Mouse (Mus musculus): ENCODE data around the gene Gm21976. TPM values are rescaled to one million over a fixed set of nuclear protein-coding genes. Genes with fewer than 3 reads are reported as not detected.

The Gm21976 gene
- total and polyA plus RNA-seq, 3 experiments = not detected

GRCm38 (mm10) chr13:98308724-98309123 is 29.0 kb downstream of the Gm21976 start:
- no peak for DNase-seq
- TF ChIP-seq POLR2A (IDR thresholded peaks at IDR 0.05; ENCODE audit: insufficient read depth, low read depth, low read length) (no peak), CTCF (IDR thresholded peaks at IDR 0.05) (no peak), EP300 (IDR thresholded peaks at IDR 0.05; ENCODE audit: insufficient read depth, low read depth, low read length) (no peak)
- Histone ChIP-seq H3K27ac (no peak overlapping the region), H3K4me3 (no peak overlapping the region), H3K4me1 (ENCODE audit: control insufficient read depth, insufficient read depth, low read length) (peaks cover 3% of the 10 kb centered on the region; the same call in 1 of the 2 replicates), H3K36me3 (ENCODE audit: control insufficient read depth, insufficient read depth, low read length) (peaks cover 28% of the 10 kb centered on the region), H3K79me2 (replicated peaks; ENCODE audit: control insufficient read depth, insufficient read depth, low read length) (no peaks in the 10 kb centered on the region), H3K27me3 (ENCODE audit: control insufficient read depth, insufficient read depth, low read length) (no peaks in the 10 kb centered on the region), H3K9ac (ENCODE audit: low read depth, low read length) (no peak overlapping the region)
- intact Hi-C loops (cut with DNase I) = no loop called here
- WGBS = 77% methylated on average over 4 of the region's 4 CpGs

GRCm38 (mm10) chr13:98311597-98311996 is 31.9 kb downstream of the Gm21976 start:
- no peak for DNase-seq
- Histone ChIP-seq H3K4me1 (ENCODE audit: control insufficient read depth, insufficient read depth, low read length) (peaks cover 4% of the 10 kb centered on the region), H3K79me2 (replicated peaks; ENCODE audit: control insufficient read depth, insufficient read depth, low read length) (peaks cover 5% of the 10 kb centered on the region; the same call in 1 of the 2 replicates), H3K27ac (no peak overlapping the region), H3K4me3 (no peak overlapping the region), H3K9ac (ENCODE audit: low read depth, low read length) (no peak overlapping the region), H3K36me3 (ENCODE audit: control insufficient read depth, insufficient read depth, low read length) (peaks cover 42% of the 10 kb centered on the region), H3K27me3 (ENCODE audit: control insufficient read depth, insufficient read depth, low read length) (no peaks in the 10 kb centered on the region)
- intact Hi-C loops (cut with DNase I) = no loop called here
- TF ChIP-seq CTCF (IDR thresholded peaks at IDR 0.05) (no peak), EP300 (IDR thresholded peaks at IDR 0.05; ENCODE audit: insufficient read depth, low read depth, low read length) (no peak), POLR2A (IDR thresholded peaks at IDR 0.05; ENCODE audit: insufficient read depth, low read depth, low read length) (no peak)
- WGBS = 94% methylated on average over 5 of the region's 5 CpGs

- Histone ChIP-seq H3K9ac (ENCODE audit: low read depth, low read length) (no peak overlapping the region), H3K79me2 (replicated peaks; ENCODE audit: control insufficient read depth, insufficient read depth, low read length) (peaks cover 5% of the 10 kb centered on the region; the same call in 1 of the 2 replicates), H3K4me3 (no peak overlapping the region), H3K27me3 (ENCODE audit: control insufficient read depth, insufficient read depth, low read length) (no peaks in the 10 kb centered on the region), H3K36me3 (ENCODE audit: control insufficient read depth, insufficient read depth, low read length) (peaks cover 40% of the 10 kb centered on the region), H3K4me1 (ENCODE audit: control insufficient read depth, insufficient read depth, low read length) (peaks cover 1% of the 10 kb centered on the region), H3K27ac (no peak overlapping the region)
- no peak for DNase-seq
- WGBS = 50% methylated on average over 7 of the region's 7 CpGs
- no peak for TF ChIP-seq EP300 (IDR thresholded peaks at IDR 0.05; ENCODE audit: insufficient read depth, low read depth, low read length)
- TF ChIP-seq POLR2A (IDR thresholded peaks at IDR 0.05; ENCODE audit: insufficient read depth, low read depth, low read length) = no peak
- no peak for TF ChIP-seq CTCF (IDR thresholded peaks at IDR 0.05)
- intact Hi-C loops (cut with DNase I) = no loop called here
Measured at GRCm38 (mm10) chr13:98313631-98314030, 33.9 kb downstream of the Gm21976 start.

- peak overlapping the region; percentile 9; the same call in 1 of the 2 replicates for H3K4me3 ChIP-seq
- intact Hi-C loops (cut with DNase I) = loop anchor here (5.0 kb wide), 1 partner anchor 53 kb away; the partner anchor contains the start of genes Ankra2 and Utp15
- TF ChIP-seq CTCF (IDR thresholded peaks at IDR 0.05) (no peak), POLR2A (IDR thresholded peaks at IDR 0.05; ENCODE audit: insufficient read depth, low read depth, low read length) (no peak), EP300 (IDR thresholded peaks at IDR 0.05; ENCODE audit: insufficient read depth, low read depth, low read length) (no peak)
Measured at GRCm38 (mm10) chr13:98315124-98315523, 35.4 kb downstream of the Gm21976 start.

GRCm38 (mm10) chr13:98316140-98316479 is 36.4 kb downstream of the Gm21976 start:
- peaks cover 5% of the 10 kb centered on the region; the same call in 1 of the 2 replicates for H3K79me2 ChIP-seq (replicated peaks; ENCODE audit: control insufficient read depth, insufficient read depth, low read length)
- H3K4me3 ChIP-seq = peak overlapping the region; percentile 87
- intact Hi-C loops (cut with DNase I) = loop anchor here (5.0 kb wide), 1 partner anchor 54 kb away; the partner anchor contains the start of genes Ankra2 and Utp15
- peak overlapping the region; percentile 84 for H3K9ac ChIP-seq (ENCODE audit: low read depth, low read length)
- H3K27ac ChIP-seq = peak overlapping the region; percentile 89
- no peak for DNase-seq
- H3K27me3 ChIP-seq (ENCODE audit: control insufficient read depth, insufficient read depth, low read length) = no peaks in the 10 kb centered on the region
- peaks cover 1% of the 10 kb centered on the region for H3K4me1 ChIP-seq (ENCODE audit: control insufficient read depth, insufficient read depth, low read length)
- H3K36me3 ChIP-seq (ENCODE audit: control insufficient read depth, insufficient read depth, low read length) = peaks cover 29% of the 10 kb centered on the region
- WGBS = under 1% methylated on average over 17 of the region's 17 CpGs
- TF ChIP-seq POLR2A (IDR thresholded peaks at IDR 0.05; ENCODE audit: insufficient read depth, low read depth, low read length) (no peak), EP300 (IDR thresholded peaks at IDR 0.05; ENCODE audit: insufficient read depth, low read depth, low read length) (no peak), CTCF (IDR thresholded peaks at IDR 0.05) (no peak)

More at GRCm38 (mm10) chr13:98315124-98315523, 35.4 kb downstream of the Gm21976 start:
- Histone ChIP-seq H3K9ac (ENCODE audit: low read depth, low read length) (no peak overlapping the region), H3K27ac (no peak overlapping the region), H3K36me3 (ENCODE audit: control insufficient read depth, insufficient read depth, low read length) (peaks cover 37% of the 10 kb centered on the region), H3K27me3 (ENCODE audit: control insufficient read depth, insufficient read depth, low read length) (no peaks in the 10 kb centered on the region), H3K4me1 (ENCODE audit: control insufficient read depth, insufficient read depth, low read length) (peaks cover 1% of the 10 kb centered on the region), H3K79me2 (replicated peaks; ENCODE audit: control insufficient read depth, insufficient read depth, low read length) (peaks cover 5% of the 10 kb centered on the region; the same call in 1 of the 2 replicates)
- DNase-seq = no peak
- WGBS = 41% methylated on average over 4 of the region's 4 CpGs

- WGBS = under 1% methylated on average over 76 of the region's 90 CpGs
- 0 out of 2 replicates have a peak, but pooled peaks have one; percentile 15 for TF ChIP-seq EP300 (IDR thresholded peaks at IDR 0.05; ENCODE audit: insufficient read depth, low read depth, low read length)
- TF ChIP-seq POLR2A (IDR thresholded peaks at IDR 0.05; ENCODE audit: insufficient read depth, low read depth, low read length) = peak; percentile 76
- TF ChIP-seq CTCF (IDR thresholded peaks at IDR 0.05) = peak; percentile 44
- Histone ChIP-seq H3K27me3 (ENCODE audit: control insufficient read depth, insufficient read depth, low read length) (no peaks in the 10 kb centered on the region), H3K4me1 (ENCODE audit: control insufficient read depth, insufficient read depth, low read length) (peaks cover 1% of the 10 kb centered on the region), H3K4me3 (peak within 1 kb of the TSS; percentile 87), H3K9ac (ENCODE audit: low read depth, low read length) (peak within 1 kb of the TSS; percentile 84), H3K36me3 (ENCODE audit: control insufficient read depth, insufficient read depth, low read length) (peaks cover 23% of the 10 kb centered on the region), H3K79me2 (replicated peaks; ENCODE audit: control insufficient read depth, insufficient read depth, low read length) (peaks cover 5% of the 10 kb centered on the region; the same call in 1 of the 2 replicates), H3K27ac (peak within 1 kb of the TSS; percentile 89)
- intact Hi-C loops (cut with DNase I) = loop anchor here (5.0 kb wide), 1 partner anchor 54 kb away; the partner anchor contains the start of genes Ankra2 and Utp15
- peak; percentile 93 to 95 for DNase-seq
Measured at GRCm38 (mm10) chr13:98316480-98317245, 37.0 kb downstream of the Gm21976 start, which contains the start of gene Btf3. Gene Btf3, minus strand, starts transcription at chr13:98317006.

Measured in heart, adult 2 months (tissue).